Mouse (Mus musculus): Measurements from ENCODE around the gene AC131692.1. TPM values are rescaled to one million over a fixed set of nuclear protein-coding genes. Genes with fewer than 3 reads are reported as not detected.

AC131692.1 gene
- polyA plus RNA-seq (2016; fragmentation: Nextera tagmentation; extraction: Ambion mirVana), result 0.26 and 0.39 TPM in 2 replicates

- H3K27me3 ChIP-seq (ENCODE audit: insufficient read depth, poor library complexity, severe bottlenecking), result no peaks in the 10 kb centered on the region
- no peaks in the 10 kb centered on the region for H3K4me1 ChIP-seq
- H3K36me3 ChIP-seq, result peaks cover 66% of the 10 kb centered on the region
- no peaks in the 10 kb centered on the region for H3K9me3 ChIP-seq
- DNase-seq (ENCODE audit: low spot score), result no peak
- no peak within 1 kb of the TSS for H3K4me3 ChIP-seq
- WGBS, result 81% methylated on average over 7 of the region's 7 CpGs
- no peak within 1 kb of the TSS for H3K27ac ChIP-seq
Measured at GRCm38 (mm10) chr19:6094119-6094518, at the start of gene AC131692.1. Gene AC131692.1 (plus strand): TSS chr19:6094419.

- H3K4me1 ChIP-seq, result peaks cover 22% of the 10 kb centered on the region
- H3K36me3 ChIP-seq, result peaks cover 26% of the 10 kb centered on the region
- WGBS, result 19% methylated on average over 20 of the region's 20 CpGs
- H3K4me3 ChIP-seq, result peak overlapping the region; percentile 86
- peak overlapping the region; percentile 94 for H3K27ac ChIP-seq
- no peak for DNase-seq (ENCODE audit: low spot score)
- no peaks in the 10 kb centered on the region for H3K27me3 ChIP-seq (ENCODE audit: insufficient read depth, poor library complexity, severe bottlenecking)
- no peaks in the 10 kb centered on the region for H3K9me3 ChIP-seq
Measured at GRCm38 (mm10) chr19:6045366-6046293, 48.6 kb upstream of the AC131692.1 start.

GRCm38 (mm10) chr19:6046294-6047153, 47.7 kb upstream of the AC131692.1 start, which contains the start of gene Syvn1:
Gene Syvn1 (plus strand): TSS chr19:6046576.
- no peaks in the 10 kb centered on the region for H3K27me3 ChIP-seq (ENCODE audit: insufficient read depth, poor library complexity, severe bottlenecking)
- peak; percentile 96 for DNase-seq (ENCODE audit: low spot score)
- H3K9me3 ChIP-seq, result no peaks in the 10 kb centered on the region
- peaks cover 35% of the 10 kb centered on the region for H3K36me3 ChIP-seq
- H3K4me3 ChIP-seq, result peak within 1 kb of the TSS; percentile 86
- peak within 1 kb of the TSS; percentile 94 for H3K27ac ChIP-seq
- under 1% methylated on average over 65 of the region's 65 CpGs for WGBS
- peaks cover 22% of the 10 kb centered on the region for H3K4me1 ChIP-seq

GRCm38 (mm10) chr19:6047154-6047898, 46.9 kb upstream of the AC131692.1 start:
- no peak for DNase-seq (ENCODE audit: low spot score)
- peaks cover 43% of the 10 kb centered on the region for H3K36me3 ChIP-seq
- H3K27me3 ChIP-seq (ENCODE audit: insufficient read depth, poor library complexity, severe bottlenecking), result no peaks in the 10 kb centered on the region
- H3K9me3 ChIP-seq, result no peaks in the 10 kb centered on the region
- peaks cover 22% of the 10 kb centered on the region for H3K4me1 ChIP-seq
- H3K4me3 ChIP-seq, result peak overlapping the region; percentile 86
- 2% methylated on average over 43 of the region's 44 CpGs for WGBS
- H3K27ac ChIP-seq, result peak overlapping the region; percentile 94

GRCm38 (mm10) chr19:6047899-6048166, 46.4 kb upstream of the AC131692.1 start:
- H3K4me1 ChIP-seq, result peaks cover 22% of the 10 kb centered on the region
- no peaks in the 10 kb centered on the region for H3K9me3 ChIP-seq
- peaks cover 48% of the 10 kb centered on the region for H3K36me3 ChIP-seq
- H3K27me3 ChIP-seq (ENCODE audit: insufficient read depth, poor library complexity, severe bottlenecking), result no peaks in the 10 kb centered on the region
- H3K4me3 ChIP-seq, result peak overlapping the region; percentile 86
- no peak for DNase-seq (ENCODE audit: low spot score)
- WGBS, result 80% methylated on average over 8 of the region's 8 CpGs
- H3K27ac ChIP-seq, result peak overlapping the region; percentile 94

- H3K36me3 ChIP-seq, result peaks cover 58% of the 10 kb centered on the region
- H3K27me3 ChIP-seq (ENCODE audit: insufficient read depth, poor library complexity, severe bottlenecking), result no peaks in the 10 kb centered on the region
- 77% methylated on average over 11 of the region's 11 CpGs for WGBS
- H3K27ac ChIP-seq, result no peak overlapping the region
- no peak for DNase-seq (ENCODE audit: low spot score)
- H3K4me3 ChIP-seq, result peak overlapping the region; percentile 86; the same call in 1 of the 2 replicates
- no peaks in the 10 kb centered on the region for H3K9me3 ChIP-seq
- H3K4me1 ChIP-seq, result peaks cover 22% of the 10 kb centered on the region
Measured at GRCm38 (mm10) chr19:6048681-6049410, 45.4 kb upstream of the AC131692.1 start.

- no peaks in the 10 kb centered on the region for H3K27me3 ChIP-seq (ENCODE audit: insufficient read depth, poor library complexity, severe bottlenecking)
- H3K27ac ChIP-seq, result no peak overlapping the region
- no peak for DNase-seq (ENCODE audit: low spot score)
- no peaks in the 10 kb centered on the region for H3K9me3 ChIP-seq
- peaks cover 24% of the 10 kb centered on the region for H3K4me1 ChIP-seq
- WGBS, result 89% methylated on average over 7 of the region's 7 CpGs
- peaks cover 82% of the 10 kb centered on the region for H3K36me3 ChIP-seq
- H3K4me3 ChIP-seq, result no peak overlapping the region
Measured at GRCm38 (mm10) chr19:6052516-6052915, 41.7 kb upstream of the AC131692.1 start.

- no peaks in the 10 kb centered on the region for H3K27me3 ChIP-seq (ENCODE audit: insufficient read depth, poor library complexity, severe bottlenecking)
- WGBS, result 88% methylated on average over 5 of the region's 5 CpGs
- H3K4me1 ChIP-seq, result peaks cover 17% of the 10 kb centered on the region
- H3K27ac ChIP-seq, result no peak overlapping the region
- H3K4me3 ChIP-seq, result no peak overlapping the region
- no peaks in the 10 kb centered on the region for H3K9me3 ChIP-seq
- peaks cover 78% of the 10 kb centered on the region for H3K36me3 ChIP-seq
- DNase-seq (ENCODE audit: low spot score), result no peak
Measured at GRCm38 (mm10) chr19:6054296-6054695, 39.9 kb upstream of the AC131692.1 start.

GRCm38 (mm10) chr19:6056696-6057095, 37.5 kb upstream of the AC131692.1 start:
- Histone ChIP-seq H3K27me3 (ENCODE audit: insufficient read depth, poor library complexity, severe bottlenecking) (no peaks in the 10 kb centered on the region), H3K27ac (0 out of 2 replicates have a peak overlapping the region, but pooled peaks have one; percentile 96), H3K36me3 (peaks cover 61% of the 10 kb centered on the region), H3K9me3 (no peaks in the 10 kb centered on the region), H3K4me3 (peak overlapping the region; percentile 91), H3K4me1 (peaks cover 23% of the 10 kb centered on the region)
- WGBS, result 66% methylated on average over 4 of the region's 4 CpGs
- no peak for DNase-seq (ENCODE audit: low spot score)

GRCm38 (mm10) chr19:6057313-6058096, 36.7 kb upstream of the AC131692.1 start, which contains the start of the genes Mrpl49 and Fau:
Gene Mrpl49 (minus strand): TSS chr19:6057785.
Gene Fau (plus strand): TSS chr19:6057844.
- DNase-seq (ENCODE audit: low spot score), result peak; percentile 99
- peaks cover 53% of the 10 kb centered on the region for H3K36me3 ChIP-seq
- peaks cover 31% of the 10 kb centered on the region for H3K4me1 ChIP-seq
- no peaks in the 10 kb centered on the region for H3K9me3 ChIP-seq
- H3K27ac ChIP-seq, result peak within 1 kb of the TSS; percentile 96
- H3K4me3 ChIP-seq, result peak within 1 kb of the TSS; percentile 91
- no peaks in the 10 kb centered on the region for H3K27me3 ChIP-seq (ENCODE audit: insufficient read depth, poor library complexity, severe bottlenecking)
- under 1% methylated on average over 63 of the region's 63 CpGs for WGBS

GRCm38 (mm10) chr19:6058513-6058912, 35.7 kb upstream of the AC131692.1 start:
- DNase-seq (ENCODE audit: low spot score), result no peak
- H3K4me3 ChIP-seq, result peak overlapping the region; percentile 91
- peaks cover 43% of the 10 kb centered on the region for H3K36me3 ChIP-seq
- H3K4me1 ChIP-seq, result peaks cover 40% of the 10 kb centered on the region
- no peaks in the 10 kb centered on the region for H3K27me3 ChIP-seq (ENCODE audit: insufficient read depth, poor library complexity, severe bottlenecking)
- H3K27ac ChIP-seq, result peak overlapping the region; percentile 96
- WGBS, result 28% methylated on average over 5 of the region's 5 CpGs
- H3K9me3 ChIP-seq, result no peaks in the 10 kb centered on the region
